Mouse (Mus musculus): Measurements from ENCODE around the gene Sncb. TPM values are rescaled to one million over a fixed set of nuclear protein-coding genes. Genes with fewer than 3 reads are reported as not detected.

The Sncb gene
- total RNA-seq, 1 experiment from 2014 or later, result not detected

GRCm38 (mm10) chr13:54714996-54715395 lies 51.4 kb downstream of the Sncb start:
- ATAC-seq (replicated peaks in 1 of 2; ENCODE audit: insufficient read depth in 1 of 2, low FRiP score in 2 of 2, low TSS enrichment in 1 of 2, low read depth in 1 of 2, poor library complexity in 2 of 2, severe bottlenecking in 2 of 2), result no peak

- no peak for ATAC-seq (replicated peaks in 1 of 2; ENCODE audit: insufficient read depth in 1 of 2, low FRiP score in 2 of 2, low TSS enrichment in 1 of 2, low read depth in 1 of 2, poor library complexity in 2 of 2, severe bottlenecking in 2 of 2)
Measured at GRCm38 (mm10) chr13:54714393-54714792, 52.0 kb downstream of the Sncb start.

DNA sequence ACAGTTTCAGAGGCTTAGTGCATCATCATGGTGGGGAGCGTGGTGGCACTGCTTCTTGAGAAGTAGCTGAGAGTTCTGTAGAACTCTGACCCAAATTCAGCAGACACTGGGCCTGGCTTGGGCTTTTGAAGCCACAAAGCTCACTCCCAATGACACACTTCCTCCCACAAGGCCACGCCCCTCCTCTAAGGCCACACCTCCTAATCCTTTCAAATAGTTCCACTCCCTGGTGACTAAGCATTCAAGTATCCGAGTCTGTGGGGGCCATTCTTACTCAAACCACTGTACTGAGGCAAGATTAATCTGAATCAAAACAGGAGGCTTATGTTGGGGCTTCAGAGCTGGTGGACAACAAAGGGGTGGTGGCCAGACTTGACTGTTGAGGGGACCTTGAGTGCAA lies 55.5 kb downstream of the Sncb start:
- ATAC-seq (replicated peaks in 1 of 2; ENCODE audit: insufficient read depth in 1 of 2, low FRiP score in 2 of 2, low TSS enrichment in 1 of 2, low read depth in 1 of 2, poor library complexity in 2 of 2, severe bottlenecking in 2 of 2), result no peak

Other genes starting within 250 kb of the Sncb start
- gene 4833439L19Rik, start 201.2 kb downstream of the Sncb start, total RNA-seq (2017), result 20.8 and 27.9 TPM in 2 replicates
- gene Arl10, start 191.6 kb downstream of the Sncb start, total RNA-seq (2017), result 9.3 and 9.9 TPM in 2 replicates
- gene Nop16, start 176.5 kb downstream of the Sncb start, total RNA-seq (2017), result 56.9 and 59.5 TPM in 2 replicates
- gene Higd2a, start 176.4 kb downstream of the Sncb start, total RNA-seq (2017), result 36.7 and 40.1 TPM in 2 replicates
- 30.5 and 40.7 TPM in 2 replicates for gene Cltb, start 155.3 kb downstream of the Sncb start, total RNA-seq (2017)
- gene Faf2, start 144.8 kb downstream of the Sncb start, total RNA-seq (2017), result 44.5 and 51.6 TPM in 2 replicates
- 24.5 and 44.4 TPM in 2 replicates for gene Rnf44, start 72.7 kb downstream of the Sncb start, total RNA-seq (2017)
- not detected in 2 replicates for gene Cdhr2, start 65.1 kb downstream of the Sncb start, total RNA-seq (2017)
- not detected in 2 replicates for gene Gprin1, start 16.7 kb downstream of the Sncb start, total RNA-seq (2017)
- not detected in 2 replicates for gene Eif4e1b, start 17.4 kb upstream of the Sncb start, total RNA-seq (2017)
- gene Tspan17, start 22.8 kb upstream of the Sncb start, total RNA-seq (2017), result 1.3 TPM in 1 of 2 replicates, not detected in the other
- gene Unc5a, start 182.8 kb upstream of the Sncb start, total RNA-seq (2017), result 1.3 and 2.9 TPM in 2 replicates